Mouse (Mus musculus) lung, adult 2 months (tissue): ENCODE measurements around the gene Nav2.

Experiments used
- CTCF ChIP-seq: fragments of 200-500 bp; IDR thresholded peaks from 2 replicates; pipeline ENCODE4 v1.5.1; 2011; ENCODE audit warnings: mild to moderate bottlenecking, low read length, control low read depth; ENCODE audit not compliant: insufficient read depth
- POLR2A ChIP-seq: fragments of 200-500 bp; IDR thresholded peaks from 2 replicates; pipeline ENCODE4 v1.6.1; 2011; ENCODE audit warnings: low read depth, mild to moderate bottlenecking, control low read depth, low read length, borderline replicate concordance; ENCODE audit errors: extremely low read depth

DNA sequence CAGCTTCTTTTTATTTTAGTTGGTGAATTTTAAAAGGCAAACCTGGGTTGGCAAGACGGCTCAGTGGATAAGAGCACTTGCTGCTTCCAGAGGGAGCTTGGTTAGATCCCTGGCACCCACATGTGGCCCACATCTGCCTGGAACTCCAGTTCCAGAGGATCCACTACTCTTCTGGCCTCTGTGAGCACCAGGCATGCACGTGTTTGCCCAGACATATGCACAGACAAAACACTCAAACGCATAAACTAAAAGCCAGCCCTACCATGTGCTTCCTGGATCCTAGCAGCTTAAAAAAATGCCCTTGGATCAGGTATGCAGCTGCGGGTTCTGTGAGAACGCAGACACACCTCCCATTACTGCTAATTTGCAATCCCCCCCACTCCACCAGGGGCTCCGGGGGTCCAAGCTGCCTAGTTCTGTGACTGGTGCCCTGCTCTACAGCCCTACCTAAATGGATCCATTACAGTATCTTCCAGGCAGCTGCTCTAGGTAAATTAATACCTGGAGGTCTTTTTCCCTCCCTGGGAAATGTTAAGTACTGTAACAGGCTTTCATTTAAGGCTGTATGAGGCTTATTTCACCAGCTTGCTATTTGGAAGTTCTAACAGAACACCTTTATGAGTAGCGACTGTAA is 603.4 kb downstream of the Nav2 start:
- TF ChIP-seq CTCF (no peak), POLR2A (no peak)
